Mouse (Mus musculus): Measurements from ENCODE around the gene Tmem150a.
A peak's percentile ranks its signal among the peaks of the same experiment; 100 is the strongest.

Gene Tmem150a

GRCm38 (mm10) chr6:72370091-72370490 lies 14.8 kb downstream of the Tmem150a start:
- no peak for ATAC-seq (ENCODE audit: insufficient number of reproducible peaks, low FRiP score, low TSS enrichment)

GRCm38 (mm10) chr6:72371147-72371546 lies 15.9 kb downstream of the Tmem150a start:
- ATAC-seq (ENCODE audit: insufficient number of reproducible peaks, low FRiP score, low TSS enrichment) = no peak

DNA sequence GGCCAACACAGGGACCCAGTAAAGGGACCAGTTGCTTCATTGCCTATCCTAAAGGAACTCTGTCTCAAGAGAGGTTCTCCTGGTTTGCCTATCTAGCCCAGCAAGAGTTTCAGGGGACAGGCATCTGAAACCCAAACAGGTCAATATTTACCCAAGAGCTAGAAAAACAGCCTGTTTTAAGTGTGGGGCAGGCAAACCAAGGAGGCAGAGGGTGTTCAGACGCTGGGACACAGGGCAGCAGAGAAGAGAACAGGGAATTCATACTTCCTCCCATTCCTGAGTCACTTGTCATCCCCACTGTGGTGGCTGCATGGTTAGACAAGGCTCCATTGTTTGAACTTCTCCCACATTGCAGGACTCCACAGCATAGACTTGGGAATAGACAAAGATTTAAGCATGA lies 16.3 kb downstream of the Tmem150a start:
- no peak for ATAC-seq (ENCODE audit: insufficient number of reproducible peaks, low FRiP score, low TSS enrichment)

DNA sequence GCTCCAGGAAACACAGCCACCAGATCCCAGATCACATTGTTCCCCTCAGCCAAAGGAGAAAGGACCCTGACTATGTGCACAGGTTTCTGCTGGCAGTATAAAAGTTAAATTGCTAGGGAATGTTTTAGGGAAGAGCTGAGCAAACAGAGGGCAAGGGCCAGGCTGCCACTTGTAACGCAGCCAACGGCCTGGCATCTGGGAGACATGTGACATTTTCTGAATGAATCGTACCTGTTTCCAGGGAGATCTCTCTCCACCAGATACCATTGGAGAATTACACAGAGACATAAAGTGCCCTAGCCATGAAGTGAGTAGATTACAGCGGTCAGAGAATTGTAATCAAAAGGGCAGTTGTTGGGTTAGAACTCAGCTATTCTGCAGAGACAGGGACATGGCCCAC lies 17.9 kb downstream of the Tmem150a start:
- no peak for ATAC-seq (ENCODE audit: insufficient number of reproducible peaks, low FRiP score, low TSS enrichment)

GRCm38 (mm10) chr6:72374206-72374605 lies 19.0 kb downstream of the Tmem150a start:
- ATAC-seq (ENCODE audit: insufficient number of reproducible peaks, low FRiP score, low TSS enrichment) = no peak

DNA sequence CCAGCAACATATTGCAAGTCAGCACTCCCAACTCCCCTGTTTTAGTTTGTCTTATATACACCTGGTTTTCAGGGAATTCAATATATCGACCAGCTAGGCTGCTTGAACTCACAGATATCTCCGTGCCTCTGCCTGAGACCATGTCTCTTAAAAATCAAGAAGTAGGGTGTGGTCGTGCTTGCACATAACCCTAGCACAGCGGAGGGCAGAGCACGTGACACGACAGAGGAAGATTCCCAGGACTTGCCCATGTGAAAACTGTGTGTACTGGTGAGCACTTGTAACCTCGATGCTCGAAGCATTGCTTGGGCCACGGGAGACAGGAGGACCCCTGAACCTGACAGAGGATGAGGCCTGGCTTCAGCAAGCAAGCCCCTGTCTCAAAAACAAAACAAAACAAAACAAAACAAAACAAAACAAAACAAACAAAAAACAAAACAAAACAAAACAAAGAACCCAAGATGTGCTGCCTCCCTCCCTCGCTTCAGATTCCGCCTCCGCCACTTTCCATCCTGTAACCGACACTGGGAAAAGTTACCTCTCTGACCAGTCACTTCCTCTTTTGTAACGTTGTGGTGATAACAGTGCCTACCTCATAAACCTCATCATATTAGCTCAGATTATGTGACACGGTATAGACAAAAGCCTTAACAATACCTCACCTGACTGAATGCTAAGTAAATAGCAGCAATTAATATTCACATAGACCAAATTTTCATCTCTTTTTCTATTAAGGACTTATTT lies 19.7 kb downstream of the Tmem150a start:
- ATAC-seq (ENCODE audit: insufficient number of reproducible peaks, low FRiP score, low TSS enrichment) = no peak

GRCm38 (mm10) chr6:72378510-72379234 lies 23.4 kb downstream of the Tmem150a start:
- no peak for ATAC-seq (ENCODE audit: insufficient number of reproducible peaks, low FRiP score, low TSS enrichment)

- no peak for ATAC-seq (ENCODE audit: insufficient number of reproducible peaks, low FRiP score, low TSS enrichment)
These were observed 24.3 kb downstream of the Tmem150a start for GRCm38 (mm10) chr6:72379377-72380130.

DNA sequence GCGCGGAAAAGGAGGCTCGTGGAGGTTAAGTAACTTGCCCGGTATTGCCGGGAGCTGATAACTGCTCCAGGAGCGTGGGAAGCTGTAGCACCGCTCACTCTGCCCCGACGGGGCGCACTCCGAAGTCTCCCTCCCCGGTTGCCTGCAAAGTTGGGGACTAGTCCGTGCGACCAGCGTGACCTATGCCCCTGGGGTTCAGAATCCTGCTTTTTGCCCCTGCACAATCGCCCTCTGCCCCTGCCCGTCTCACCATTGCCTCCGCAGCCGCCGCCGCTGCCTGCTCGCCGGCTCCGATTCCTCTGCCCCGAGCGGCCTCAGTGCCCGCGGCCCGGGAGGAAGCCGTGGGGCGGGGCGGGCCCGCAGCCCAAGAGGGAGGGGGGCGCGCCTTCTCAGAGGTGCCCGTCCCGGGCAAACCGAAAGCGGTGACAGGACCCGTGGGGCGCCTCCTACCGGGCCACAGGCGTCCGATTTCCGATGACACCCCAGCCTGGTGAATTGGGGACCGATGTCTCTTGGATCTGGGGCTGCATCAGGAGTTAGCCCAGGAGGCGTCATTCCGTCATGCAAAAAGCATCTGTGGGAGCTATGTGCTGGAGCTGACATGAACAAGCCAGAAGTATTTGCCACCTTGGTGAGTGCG lies 25.0 kb downstream of the Tmem150a start, which contains the start of gene Vamp5:
Gene Vamp5, minus strand, starts transcription at position 338 of the 640 bp plus-strand sequence.
- ATAC-seq (ENCODE audit: insufficient number of reproducible peaks, low FRiP score, low TSS enrichment) = no peak

GRCm38 (mm10) chr6:72382494-72382893 lies 27.2 kb downstream of the Tmem150a start:
- ATAC-seq (ENCODE audit: insufficient number of reproducible peaks, low FRiP score, low TSS enrichment) = no peak

DNA sequence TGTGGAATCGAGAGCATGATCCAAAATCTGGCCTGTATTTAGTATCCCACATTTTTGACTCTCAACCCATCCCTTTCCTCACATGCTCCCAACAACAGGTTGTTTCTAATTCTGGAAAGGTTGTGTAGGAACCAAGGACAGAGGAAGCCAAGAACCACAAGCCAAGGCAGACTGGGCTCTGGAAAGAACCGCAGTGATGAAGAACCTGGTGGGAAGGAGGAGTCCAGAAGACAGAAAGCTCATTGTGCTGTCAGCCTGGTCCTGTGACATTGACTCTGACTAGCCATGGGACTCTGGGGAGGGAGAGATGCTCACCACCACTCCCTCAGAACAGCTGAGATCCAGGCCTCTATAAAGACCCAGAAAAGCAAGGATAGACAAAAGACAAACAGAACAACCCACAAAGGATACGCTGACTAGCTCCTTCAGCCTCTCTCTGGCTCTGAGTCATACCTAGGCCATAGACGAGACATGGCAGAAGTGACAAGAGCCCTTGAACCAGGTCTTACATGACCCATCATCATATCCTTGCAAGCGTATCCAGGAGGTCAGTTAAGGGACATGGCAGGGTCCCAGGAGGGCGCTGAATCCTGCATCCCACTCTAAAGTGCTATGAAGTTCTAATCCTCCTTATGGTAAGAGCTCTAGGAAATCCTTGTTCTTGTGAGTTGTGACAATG lies 28.0 kb downstream of the Tmem150a start:
- no peak for ATAC-seq (ENCODE audit: insufficient number of reproducible peaks, low FRiP score, low TSS enrichment)

DNA sequence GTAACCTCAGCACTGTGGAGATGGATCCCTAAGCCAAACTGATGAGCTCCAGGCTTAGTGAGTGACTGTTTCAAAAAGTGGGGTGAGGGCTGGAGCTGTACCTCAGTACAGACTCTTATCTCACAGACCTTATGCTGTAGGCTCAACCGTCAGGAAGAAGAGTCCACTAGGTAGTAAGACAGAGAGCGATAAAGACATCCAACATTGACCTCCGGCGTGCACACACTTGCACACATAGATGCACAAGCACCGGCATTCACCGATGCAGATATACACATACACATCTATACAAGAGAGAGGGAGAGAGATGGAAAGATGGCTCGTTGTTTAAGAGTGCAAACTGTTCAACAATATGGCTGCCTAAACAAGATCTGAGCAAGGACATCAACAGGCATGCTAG lies 28.7 kb downstream of the Tmem150a start:
- no peak for ATAC-seq (ENCODE audit: insufficient number of reproducible peaks, low FRiP score, low TSS enrichment)

DNA sequence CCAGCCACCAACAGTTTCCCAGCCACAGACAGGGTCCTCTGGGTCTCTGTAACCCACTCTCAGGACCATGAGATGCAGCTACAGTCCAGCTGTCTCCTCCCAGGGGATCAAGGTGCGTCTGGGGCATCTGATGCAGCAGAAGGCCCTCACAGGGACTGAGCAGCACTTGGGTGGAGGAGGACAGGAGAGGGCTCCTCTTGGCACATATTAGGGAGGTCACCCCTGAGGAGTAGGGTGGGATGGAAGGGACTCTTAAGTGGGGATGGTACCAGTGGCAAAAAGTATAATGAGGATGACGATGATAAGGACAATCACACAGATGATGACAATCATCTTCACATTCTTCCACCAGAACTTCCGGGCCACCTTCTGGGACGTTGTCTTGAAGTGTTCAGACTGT lies 30.0 kb downstream of the Tmem150a start:
- ATAC-seq (ENCODE audit: insufficient number of reproducible peaks, low FRiP score, low TSS enrichment) = no peak

- ATAC-seq (ENCODE audit: insufficient number of reproducible peaks, low FRiP score, low TSS enrichment) = no peak
These were observed 31.3 kb downstream of the Tmem150a start for GRCm38 (mm10) chr6:72386561-72386960.

- ATAC-seq (ENCODE audit: insufficient number of reproducible peaks, low FRiP score, low TSS enrichment) = no peak
These were observed 32.6 kb downstream of the Tmem150a start for GRCm38 (mm10) chr6:72387816-72388215.

DNA sequence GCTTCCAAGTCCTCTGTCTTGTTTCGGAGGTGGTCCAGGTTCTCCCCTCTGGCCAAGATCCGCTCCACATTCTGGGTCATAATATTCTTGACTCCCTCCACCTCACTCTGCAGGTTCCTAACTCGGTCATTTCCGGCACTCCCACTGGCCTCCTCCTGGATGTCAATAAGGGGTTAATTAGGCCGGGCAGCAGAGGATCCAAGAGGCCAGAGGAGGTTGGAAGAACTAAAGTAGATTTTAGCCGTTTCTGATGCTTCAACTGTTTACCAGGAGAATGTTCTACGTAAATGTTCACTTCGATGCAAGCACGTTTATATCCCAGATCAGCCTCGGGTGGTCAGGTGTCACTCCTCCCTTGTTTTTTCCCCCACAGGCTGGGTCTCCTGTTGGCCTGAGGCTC lies 33.0 kb downstream of the Tmem150a start:
- ATAC-seq (ENCODE audit: insufficient number of reproducible peaks, low FRiP score, low TSS enrichment) = no peak

DNA sequence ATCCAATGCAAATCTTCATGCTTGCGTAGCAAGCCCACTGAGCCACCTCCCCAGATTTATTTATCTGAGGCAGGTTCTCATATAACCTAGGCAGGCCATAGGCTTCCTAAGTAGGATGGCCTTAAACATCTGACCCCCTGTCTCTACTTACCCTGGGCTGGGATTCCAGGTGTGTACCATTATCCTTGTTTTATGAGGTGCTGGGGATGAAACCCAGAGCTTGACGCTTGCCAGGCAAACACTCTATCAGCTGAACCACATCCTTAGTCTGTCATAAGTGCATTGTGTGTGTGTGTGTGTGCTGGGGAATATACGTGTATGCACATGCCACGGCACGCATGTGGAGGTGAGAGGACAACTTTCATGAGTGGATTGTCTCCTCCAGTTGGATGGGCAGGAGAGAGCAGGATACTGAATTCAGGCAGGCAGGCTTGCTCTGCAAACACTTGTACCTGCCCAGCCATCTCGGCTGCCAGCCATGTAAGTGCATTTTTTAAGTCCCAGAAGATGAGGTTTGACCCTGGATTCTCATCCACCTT lies 33.6 kb downstream of the Tmem150a start:
- ATAC-seq (ENCODE audit: insufficient number of reproducible peaks, low FRiP score, low TSS enrichment) = no peak

- ATAC-seq (ENCODE audit: insufficient number of reproducible peaks, low FRiP score, low TSS enrichment) = peak; percentile 6
These were observed 34.3 kb downstream of the Tmem150a start for GRCm38 (mm10) chr6:72389471-72389940.

DNA sequence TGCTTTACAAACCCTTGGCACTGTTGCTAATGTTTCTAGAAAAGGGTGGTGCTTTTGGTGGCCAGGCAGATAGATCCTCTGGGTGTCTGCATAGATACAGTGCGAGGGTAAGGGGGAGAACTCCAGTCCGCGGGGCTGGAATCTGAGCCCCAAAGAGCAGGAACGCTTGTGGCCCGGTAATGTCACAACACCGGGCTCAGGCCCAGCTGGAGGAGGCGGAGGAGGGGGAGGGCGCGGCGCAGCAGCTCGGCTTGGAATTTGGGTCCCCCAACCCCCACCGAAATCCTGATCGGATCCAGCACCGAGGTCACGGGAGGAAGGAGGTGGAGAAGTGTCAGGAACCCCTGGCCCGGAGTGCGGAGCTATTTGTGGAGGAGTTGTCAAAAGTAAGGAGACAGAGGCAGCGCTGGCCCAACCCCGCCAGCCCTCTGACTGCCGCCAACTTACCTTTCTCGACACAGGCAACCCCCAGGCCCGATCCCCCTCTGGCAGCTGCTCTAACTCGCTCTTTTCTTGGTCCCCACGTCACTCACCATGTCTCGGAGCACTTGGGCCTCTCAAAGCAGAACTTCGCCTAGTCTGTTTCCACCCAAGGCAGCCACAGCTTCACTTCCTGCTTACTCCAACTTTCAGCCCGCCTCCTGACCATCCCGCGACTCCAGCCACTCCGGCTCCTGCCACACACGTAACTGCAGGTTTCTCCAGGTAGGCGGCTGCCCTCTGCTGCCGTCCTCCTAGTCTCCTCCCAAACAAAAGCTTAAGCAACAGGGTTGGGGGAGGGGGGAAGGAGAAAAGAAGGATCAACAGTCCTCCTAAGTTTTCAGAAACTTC lies 34.9 kb downstream of the Tmem150a start, which contains the start of gene Vamp8:
Gene Vamp8, minus strand, starts transcription at position 763 of the 831 bp plus-strand sequence.
- ATAC-seq (ENCODE audit: insufficient number of reproducible peaks, low FRiP score, low TSS enrichment) = peak; percentile 86
